Mouse (Mus musculus) hindbrain, embryonic 12.5 days (tissue): ENCODE data around the gene Aldh3b2. TPM values are rescaled to one million over a fixed set of nuclear protein-coding genes. Genes with fewer than 3 reads are reported as not detected.

Source experiments
- ATAC-seq: fragments of 200-750 bp; cut with Nextera tagmentation; 2 replicates; pipeline ENCODE4 v1.8.0; 2017; ENCODE audit warnings: moderate TSS enrichment; ENCODE audit not compliant: low FRiP score
- H3K27ac ChIP-seq: fragments of 300-500 bp; sonication (generic); 2 replicates; pipeline ENCODE4 v1.5.1; 2016; ENCODE audit warnings: mild to moderate bottlenecking
- H3K27me3 ChIP-seq: fragments of 300-500 bp; sonication (generic); 2 replicates; pipeline ENCODE4 v1.6.1; 2016; ENCODE audit warnings: mild to moderate bottlenecking
- H3K36me3 ChIP-seq: fragments of 300-500 bp; sonication (generic); 2 replicates; pipeline ENCODE4 v1.6.1; 2016; ENCODE audit warnings: mild to moderate bottlenecking
- H3K4me1 ChIP-seq: fragments of 300-500 bp; sonication (generic); 2 replicates; pipeline ENCODE4 v1.6.1; 2016
- H3K4me2 ChIP-seq: fragments of 300-500 bp; sonication (generic); replicated peaks from 2 replicates; pipeline ENCODE4 v1.6.1; 2016; ENCODE audit warnings: mild to moderate bottlenecking
- H3K4me3 ChIP-seq: fragments of 300-500 bp; sonication (generic); 2 replicates; pipeline ENCODE4 v1.5.1; 2016; ENCODE audit warnings: mild to moderate bottlenecking
- H3K9ac ChIP-seq: fragments of 300-500 bp; sonication (generic); 2 replicates; pipeline ENCODE4 v1.6.1; 2016; ENCODE audit warnings: mild to moderate bottlenecking, moderate library complexity
- H3K9me3 ChIP-seq: fragments of 300-500 bp; sonication (generic); replicated peaks from 2 replicates; pipeline ENCODE4 v1.6.1; 2016; ENCODE audit warnings: mild to moderate bottlenecking
- WGBS: fragments of 180-500 bp; shearing (Covaris S2); methylation state at CpG from one replicate; pipeline ENCODE4 v1.1.7; 2016; 5-methylcytosine and 5-hydroxymethylcytosine counted together
- polyA plus RNA-seq: library from polyadenylated mRNA; unstranded; fragments of >200 nt; fragmentation: Nextera tagmentation; extraction: Ambion mirVana; gene quantifications from 2 replicates; pipeline ENCODE4 v1.2.1, GENCODE M21; 2016

The Aldh3b2 gene
- polyA plus RNA-seq, 1 experiment from 2014 or later = 1.2 TPM

- H3K4me1 ChIP-seq = peaks cover 27% of the 10 kb centered on the region
- no peak for ATAC-seq
- no peak overlapping the region for H3K4me3 ChIP-seq
- H3K4me2 ChIP-seq = no peak overlapping the region
- H3K27me3 ChIP-seq = peaks cover 15% of the 10 kb centered on the region
- H3K36me3 ChIP-seq = no peaks in the 10 kb centered on the region
- H3K27ac ChIP-seq = no peak overlapping the region
- H3K9me3 ChIP-seq = no peaks in the 10 kb centered on the region
- no peak overlapping the region for H3K9ac ChIP-seq
- 92% methylated on average over 9 of the region's 9 CpGs for WGBS
Measured at GRCm38 (mm10) chr19:3931716-3932115, 40.4 kb upstream of the Aldh3b2 start.

DNA sequence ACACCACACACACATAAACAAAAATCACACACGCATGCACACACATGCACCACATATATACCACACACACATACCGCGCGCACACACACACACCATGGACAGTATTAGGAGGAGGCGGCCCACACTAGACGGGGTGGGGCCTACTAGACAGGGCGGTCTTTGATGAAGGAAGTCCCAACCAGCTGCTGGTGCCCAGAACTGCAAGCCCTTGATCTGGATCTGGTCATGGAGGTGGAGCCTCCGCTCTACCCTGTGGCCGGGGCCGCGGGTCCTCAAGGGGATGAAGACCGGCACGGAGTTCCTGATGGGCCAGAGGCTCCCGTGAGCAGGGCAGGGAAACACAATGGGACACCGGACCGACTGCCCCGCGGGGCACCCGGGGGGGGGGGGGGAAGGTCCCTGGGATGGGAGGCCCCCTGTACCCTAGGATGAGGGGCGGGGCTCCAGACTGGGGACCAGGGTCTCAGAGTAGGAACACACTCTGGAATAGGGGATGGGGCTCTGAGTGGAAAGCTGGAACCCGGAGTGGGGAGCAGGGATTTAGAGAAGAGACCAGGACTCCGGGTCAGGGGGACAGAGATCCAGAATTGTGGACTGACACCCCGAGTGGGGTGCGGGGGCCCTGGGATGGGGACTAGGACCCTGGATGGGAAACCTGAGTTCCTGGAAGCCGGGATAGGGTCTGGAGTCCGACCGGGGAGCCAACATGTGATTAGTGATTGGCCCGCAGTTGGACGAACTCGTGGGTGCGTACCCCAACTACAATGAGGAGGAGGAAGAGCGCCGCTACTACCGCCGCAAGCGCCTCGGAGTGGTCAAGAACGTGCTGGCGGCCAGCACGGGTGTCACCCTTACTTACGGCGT, 36.9 kb upstream of the Aldh3b2 start, which contains the start of gene Unc93b1:
Gene Unc93b1, plus strand, starts transcription at position 155 of the 864 bp plus-strand sequence.
- Histone ChIP-seq H3K4me2 (peak within 1 kb of the TSS; percentile 79), H3K27ac (no peak within 1 kb of the TSS), H3K9ac (peak within 1 kb of the TSS; percentile 61), H3K4me1 (peaks cover 15% of the 10 kb centered on the region), H3K9me3 (no peaks in the 10 kb centered on the region), H3K27me3 (peaks cover 20% of the 10 kb centered on the region), H3K36me3 (no peaks in the 10 kb centered on the region), H3K4me3 (peak within 1 kb of the TSS; percentile 37)
- ATAC-seq = peak; percentile 71
- 7% methylated on average over 37 of the region's 42 CpGs for WGBS

DNA sequence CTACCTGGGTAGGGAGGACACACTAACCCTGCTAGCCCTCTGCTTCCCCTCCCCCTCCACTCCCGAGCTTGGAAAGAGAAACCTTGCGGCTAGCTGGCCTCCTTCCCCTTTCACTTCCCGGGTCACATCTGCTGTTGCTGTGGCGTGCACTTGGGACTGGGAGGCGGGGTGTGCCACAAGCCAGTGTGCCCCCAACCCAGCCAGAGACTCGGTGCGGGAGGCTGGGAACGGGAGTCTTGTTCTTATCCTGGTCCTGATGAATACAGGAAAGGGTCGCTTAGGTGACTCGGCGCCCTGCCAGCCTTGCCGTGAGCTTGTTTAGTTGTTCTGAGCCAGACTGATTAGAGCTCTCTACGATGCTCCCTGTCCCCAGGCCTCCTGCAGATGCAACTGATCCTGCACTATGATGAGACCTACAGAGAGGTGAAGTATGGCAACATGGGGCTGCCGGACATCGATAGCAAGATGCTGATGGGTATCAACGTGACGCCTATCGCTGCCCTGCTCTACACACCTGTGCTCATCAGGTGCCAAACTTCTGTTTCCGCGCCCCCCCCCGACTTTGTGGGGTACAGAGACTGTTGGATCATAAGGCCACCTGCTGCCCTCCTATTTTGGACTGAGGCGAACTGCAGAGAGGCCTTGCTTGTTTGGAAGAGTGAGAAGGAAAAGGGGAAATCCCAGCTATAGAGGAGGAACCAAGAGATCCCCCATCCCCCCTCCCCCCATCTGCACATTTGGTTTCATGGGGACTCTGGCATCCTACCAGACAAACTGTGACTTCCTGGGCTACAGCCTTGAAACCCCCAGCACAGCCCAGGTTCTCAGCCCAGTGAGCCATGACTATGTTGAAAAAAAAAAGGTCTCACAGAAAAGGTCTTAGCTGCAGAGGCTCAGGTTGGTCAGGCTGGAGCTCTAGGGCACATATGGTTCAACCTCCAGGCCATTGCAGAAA, 36.0 kb upstream of the Aldh3b2 start:
- Histone ChIP-seq H3K9me3 (no peaks in the 10 kb centered on the region), H3K9ac (peak overlapping the region; percentile 61), H3K36me3 (no peaks in the 10 kb centered on the region), H3K27me3 (peaks cover 20% of the 10 kb centered on the region), H3K4me3 (peak overlapping the region; percentile 37), H3K4me1 (peaks cover 15% of the 10 kb centered on the region), H3K27ac (no peak overlapping the region), H3K4me2 (peak overlapping the region; percentile 79)
- no peak for ATAC-seq
- 10% methylated on average over 22 of the region's 22 CpGs for WGBS

DNA sequence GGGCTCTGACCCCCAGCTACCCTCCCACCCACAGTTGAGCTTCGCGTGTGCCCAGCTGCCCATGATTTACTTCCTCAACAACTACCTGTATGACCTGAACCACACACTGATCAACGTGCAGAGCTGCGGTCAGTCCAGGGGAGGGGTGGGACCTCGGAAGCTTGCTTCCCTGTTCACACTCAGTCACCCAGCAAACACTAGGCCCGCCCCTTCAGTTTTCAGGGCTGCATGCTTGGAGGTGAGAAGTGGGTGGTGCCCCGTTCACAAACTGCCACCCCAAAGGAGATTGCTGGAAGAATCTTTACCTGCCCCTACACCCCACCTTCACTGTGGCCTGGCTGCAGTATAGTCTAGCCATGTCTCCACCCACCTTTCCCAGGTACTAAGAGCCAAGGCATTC, 29.8 kb upstream of the Aldh3b2 start:
- 91% methylated on average over 7 of the region's 7 CpGs for WGBS
- H3K36me3 ChIP-seq = no peaks in the 10 kb centered on the region
- ATAC-seq = no peak

GRCm38 (mm10) chr19:3942986-3943735, 29.0 kb upstream of the Aldh3b2 start:
- WGBS = 19% methylated on average over 27 of the region's 27 CpGs
- Histone ChIP-seq H3K36me3 (no peaks in the 10 kb centered on the region), H3K4me3 (no peak overlapping the region), H3K27ac (no peak overlapping the region), H3K9ac (no peak overlapping the region), H3K4me2 (peak overlapping the region; percentile 16; the same call in 1 of the 2 replicates), H3K4me1 (0 out of 2 replicates have a peak, but pooled peaks cover 2% of the 10 kb centered on the region), H3K27me3 (peaks cover 12% of the 10 kb centered on the region), H3K9me3 (no peaks in the 10 kb centered on the region)
- no peak for ATAC-seq

More for the DNA sequence above, 29.8 kb upstream of the Aldh3b2 start:
- H3K9ac ChIP-seq = no peak overlapping the region
- H3K9me3 ChIP-seq = no peaks in the 10 kb centered on the region
- H3K4me2 ChIP-seq = no peak overlapping the region
- H3K4me3 ChIP-seq = no peak overlapping the region
- H3K27me3 ChIP-seq = peaks cover 12% of the 10 kb centered on the region
- H3K4me1 ChIP-seq = 0 out of 2 replicates have a peak, but pooled peaks cover 2% of the 10 kb centered on the region
- no peak overlapping the region for H3K27ac ChIP-seq

- Histone ChIP-seq H3K4me3 (no peak overlapping the region), H3K27ac (no peak overlapping the region), H3K4me1 (0 out of 2 replicates have a peak, but pooled peaks cover 2% of the 10 kb centered on the region), H3K36me3 (no peaks in the 10 kb centered on the region), H3K9ac (no peak overlapping the region), H3K27me3 (peaks cover 12% of the 10 kb centered on the region), H3K9me3 (no peaks in the 10 kb centered on the region), H3K4me2 (no peak overlapping the region)
- ATAC-seq = no peak
- WGBS = 36% methylated on average over 10 of the region's 10 CpGs
Measured at GRCm38 (mm10) chr19:3945872-3946564, 26.1 kb upstream of the Aldh3b2 start.

DNA sequence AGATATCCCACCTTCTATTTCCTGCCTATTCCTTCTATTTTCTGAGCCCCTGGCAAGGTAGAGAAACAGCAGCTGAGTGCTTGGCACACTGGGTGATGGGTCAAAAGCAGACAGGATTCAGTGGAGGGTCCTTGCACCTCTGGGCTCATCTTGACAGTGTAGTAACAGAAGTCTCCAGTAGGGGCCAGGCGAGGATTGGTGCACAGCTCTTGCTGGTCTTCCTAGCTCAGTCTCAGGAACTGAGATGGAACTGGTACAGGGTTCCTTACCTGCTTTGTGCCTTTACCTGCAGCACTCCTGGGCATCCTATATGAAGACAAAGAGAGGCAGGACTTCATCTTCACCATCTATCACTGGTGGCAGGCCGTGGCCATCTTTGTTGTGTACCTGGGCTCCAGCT, 25.4 kb upstream of the Aldh3b2 start:
- H3K27ac ChIP-seq = no peak overlapping the region
- H3K4me1 ChIP-seq = 0 out of 2 replicates have a peak, but pooled peaks cover 2% of the 10 kb centered on the region
- 20% methylated on average over 2 of the region's 2 CpGs for WGBS
- H3K9ac ChIP-seq = no peak overlapping the region
- peaks cover 12% of the 10 kb centered on the region for H3K27me3 ChIP-seq
- H3K4me3 ChIP-seq = no peak overlapping the region
- H3K4me2 ChIP-seq = no peak overlapping the region
- no peak for ATAC-seq
- H3K9me3 ChIP-seq = no peaks in the 10 kb centered on the region
- no peaks in the 10 kb centered on the region for H3K36me3 ChIP-seq

- Histone ChIP-seq H3K4me1 (0 out of 2 replicates have a peak, but pooled peaks cover 2% of the 10 kb centered on the region), H3K9me3 (no peaks in the 10 kb centered on the region), H3K4me2 (no peak overlapping the region), H3K27me3 (peaks cover 10% of the 10 kb centered on the region), H3K4me3 (no peak overlapping the region), H3K9ac (no peak overlapping the region), H3K27ac (no peak overlapping the region), H3K36me3 (no peaks in the 10 kb centered on the region)
- ATAC-seq = no peak
- 71% methylated on average over 3 of the region's 3 CpGs for WGBS
Measured at GRCm38 (mm10) chr19:3947813-3948212, 24.3 kb upstream of the Aldh3b2 start.

DNA sequence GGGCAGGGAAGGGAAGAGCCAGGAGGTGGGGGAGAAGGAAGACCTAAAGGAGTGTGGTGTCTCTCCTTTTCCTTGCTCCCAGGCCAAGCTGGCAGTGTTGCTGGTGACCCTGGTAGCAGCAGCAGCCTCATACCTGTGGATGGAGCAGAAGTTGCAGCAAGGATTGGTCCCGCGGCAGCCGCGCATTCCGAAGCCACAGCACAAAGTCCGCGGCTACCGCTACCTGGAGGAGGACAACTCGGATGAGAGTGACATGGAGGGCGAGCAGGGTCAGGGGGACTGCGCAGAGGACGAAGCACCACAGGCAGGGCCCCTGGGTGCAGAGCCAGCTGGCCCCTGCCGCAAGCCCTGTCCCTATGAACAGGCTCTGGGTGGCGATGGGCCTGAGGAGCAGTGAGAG, 23.6 kb upstream of the Aldh3b2 start:
- no peaks in the 10 kb centered on the region for H3K36me3 ChIP-seq
- peaks cover 8% of the 10 kb centered on the region; the same call in 1 of the 2 replicates for H3K27me3 ChIP-seq
- no peak overlapping the region for H3K4me3 ChIP-seq
- no peaks in the 10 kb centered on the region for H3K4me1 ChIP-seq
- H3K9ac ChIP-seq = no peak overlapping the region
- WGBS = 63% methylated on average over 14 of the region's 14 CpGs
- ATAC-seq = no peak
- no peak overlapping the region for H3K4me2 ChIP-seq
- no peaks in the 10 kb centered on the region for H3K9me3 ChIP-seq
- H3K27ac ChIP-seq = no peak overlapping the region

- 76% methylated on average over 3 of the region's 3 CpGs for WGBS
- ATAC-seq = no peak
Measured at GRCm38 (mm10) chr19:3950331-3950730, 21.8 kb upstream of the Aldh3b2 start.

GRCm38 (mm10) chr19:3951461-3951860, 20.7 kb upstream of the Aldh3b2 start:
- Histone ChIP-seq H3K36me3 (no peaks in the 10 kb centered on the region), H3K27me3 (0 out of 2 replicates have a peak, but pooled peaks cover 4% of the 10 kb centered on the region), H3K27ac (no peak overlapping the region), H3K4me2 (no peak overlapping the region), H3K9me3 (no peaks in the 10 kb centered on the region), H3K4me1 (no peaks in the 10 kb centered on the region), H3K9ac (no peak overlapping the region), H3K4me3 (no peak overlapping the region)
- no peak for ATAC-seq

More at GRCm38 (mm10) chr19:3950331-3950730, 21.8 kb upstream of the Aldh3b2 start:
- Histone ChIP-seq H3K9me3 (no peaks in the 10 kb centered on the region), H3K27me3 (no peaks in the 10 kb centered on the region), H3K36me3 (no peaks in the 10 kb centered on the region), H3K9ac (no peak overlapping the region), H3K4me3 (no peak overlapping the region), H3K27ac (no peak overlapping the region), H3K4me1 (no peaks in the 10 kb centered on the region), H3K4me2 (no peak overlapping the region)
